Mouse (Mus musculus): ENCODE measurements around the gene Fxyd6. TPM values are rescaled to one million over a fixed set of nuclear protein-coding genes. Genes with fewer than 3 reads are reported as not detected.

Fxyd6 gene
- total RNA-seq, 2 experiments from 2014 or later = 81.6 to 83.4 TPM

DNA sequence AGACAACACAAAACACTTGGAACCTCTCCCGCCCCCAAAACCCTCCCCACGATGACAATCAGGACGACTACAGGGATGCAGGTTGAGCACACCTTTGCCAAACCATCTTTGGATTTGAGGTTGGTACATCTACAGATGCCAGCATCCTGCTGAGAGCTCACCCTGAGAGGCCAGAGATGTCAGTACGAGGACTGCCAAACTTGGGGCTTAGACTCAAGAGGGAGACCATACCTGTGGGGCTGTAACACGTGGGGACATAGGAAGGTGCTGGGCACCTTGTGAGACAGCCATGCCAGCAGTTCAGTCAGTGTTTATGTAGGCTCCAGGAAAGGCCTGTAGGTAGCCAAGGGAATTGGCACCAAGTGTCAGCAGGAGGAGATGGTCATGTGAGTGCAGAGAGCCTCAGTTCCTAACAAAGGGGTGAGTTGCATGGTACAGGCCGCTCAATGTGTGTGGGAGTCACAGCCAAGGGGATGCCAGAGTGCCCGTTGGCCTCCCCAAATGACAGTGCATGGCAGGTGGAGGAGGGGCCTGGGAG lies 52.8 kb downstream of the Fxyd6 start:
- no peak for DNase-seq (ENCODE audit: low spot score in 2 of 2)
- no peak overlapping the region for H3K27ac ChIP-seq
- TF ChIP-seq CTCF (conservative IDR thresholded peaks at IDR 0.05) = no peak
- no peak overlapping the region for H3K4me3 ChIP-seq

DNA sequence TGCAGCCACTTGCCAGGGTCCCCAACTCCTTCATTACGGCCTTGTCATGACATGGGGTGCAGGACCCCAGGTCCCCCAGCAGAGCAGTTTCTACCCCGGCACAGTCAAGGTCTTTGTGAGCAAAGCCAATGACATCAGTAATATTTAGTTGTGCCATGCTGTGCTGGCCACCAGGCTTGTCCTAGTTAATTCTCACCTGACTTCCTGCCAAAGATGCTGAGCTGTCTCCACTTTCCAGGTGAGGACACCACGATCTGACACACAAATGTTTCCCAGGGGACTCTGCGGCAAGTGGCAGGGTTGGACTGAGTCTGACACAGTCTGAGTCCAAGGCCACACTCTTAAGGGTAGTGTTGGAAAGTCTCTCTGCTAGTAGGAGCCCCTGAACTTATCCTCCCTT lies 56.5 kb downstream of the Fxyd6 start, which contains the start of gene Dscaml1:
TSS of gene Dscaml1 (plus strand) at position 173 of the 400 bp plus-strand sequence.
- no peak for TF ChIP-seq CTCF (conservative IDR thresholded peaks at IDR 0.05)
- Histone ChIP-seq H3K4me3 (no peak within 1 kb of the TSS), H3K27ac (no peak within 1 kb of the TSS)
- DNase-seq (ENCODE audit: low spot score in 2 of 2) = no peak

DNA sequence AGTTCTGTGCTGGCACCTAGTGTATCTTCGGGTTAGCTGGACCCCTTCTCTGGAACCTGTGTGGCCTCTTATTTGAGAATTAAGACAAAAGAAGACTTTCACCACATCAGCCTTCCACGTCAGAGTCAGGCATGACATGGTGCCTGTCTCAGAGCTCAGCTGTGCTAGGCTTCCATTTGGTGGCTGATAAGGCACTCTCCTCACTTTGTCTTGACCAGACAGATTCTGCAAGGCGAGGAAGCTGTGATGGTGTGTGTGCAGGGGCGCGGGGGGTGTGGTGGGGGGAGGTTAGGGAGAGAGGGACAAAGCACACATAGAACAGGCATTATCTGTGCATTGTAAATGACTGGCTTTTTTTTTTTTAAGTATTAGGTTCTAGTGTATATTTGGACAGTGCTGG lies 59.4 kb downstream of the Fxyd6 start:
- no peak overlapping the region for H3K4me3 ChIP-seq
- no peak overlapping the region for H3K27ac ChIP-seq
- TF ChIP-seq CTCF (conservative IDR thresholded peaks at IDR 0.05) = no peak
- DNase-seq (ENCODE audit: low spot score in 2 of 2) = no peak

DNA sequence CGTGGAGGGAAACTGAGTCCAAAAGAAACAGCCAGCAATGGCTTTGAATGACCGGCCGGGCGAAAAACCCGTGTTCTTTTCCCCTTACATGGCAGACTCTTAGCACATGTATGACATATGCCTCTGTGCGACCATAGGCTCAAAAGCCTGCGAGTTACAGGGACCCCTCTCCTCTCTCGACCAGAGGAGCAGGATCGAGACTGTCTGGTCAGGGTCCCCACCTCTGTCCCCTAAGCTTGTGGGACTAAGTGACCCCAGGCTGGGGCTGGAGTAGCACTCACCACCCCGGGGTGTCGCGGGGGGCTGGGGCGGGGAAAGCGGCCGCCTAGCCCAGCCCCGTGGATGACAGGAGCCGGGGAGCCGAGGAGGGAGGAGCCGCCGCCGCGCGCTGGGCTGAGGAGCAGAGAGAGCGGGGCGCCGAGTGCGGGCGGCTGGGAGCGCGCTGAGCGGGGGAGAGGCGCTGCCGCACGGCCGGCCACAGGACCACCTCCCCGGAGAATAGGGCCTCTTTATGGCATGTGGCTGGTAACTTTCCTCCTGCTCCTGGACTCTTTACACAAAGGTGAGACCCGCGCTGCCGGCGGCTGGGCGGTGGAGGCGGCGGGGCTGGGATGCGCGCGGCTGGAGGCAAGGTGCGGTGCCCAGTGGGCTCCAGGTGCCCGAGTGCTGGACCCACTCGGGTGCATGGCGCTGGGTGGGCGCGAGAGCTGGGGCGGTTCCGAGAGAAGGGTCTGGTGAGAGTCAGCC lies 60.1 kb downstream of the Fxyd6 start:
- Histone ChIP-seq H3K4me3 (peak overlapping the region; percentile 90), H3K27ac (peak overlapping the region; percentile 95)
- peak; percentile 61 to 70 for DNase-seq (ENCODE audit: low spot score in 2 of 2)
- TF ChIP-seq CTCF (conservative IDR thresholded peaks at IDR 0.05) = no peak

DNA sequence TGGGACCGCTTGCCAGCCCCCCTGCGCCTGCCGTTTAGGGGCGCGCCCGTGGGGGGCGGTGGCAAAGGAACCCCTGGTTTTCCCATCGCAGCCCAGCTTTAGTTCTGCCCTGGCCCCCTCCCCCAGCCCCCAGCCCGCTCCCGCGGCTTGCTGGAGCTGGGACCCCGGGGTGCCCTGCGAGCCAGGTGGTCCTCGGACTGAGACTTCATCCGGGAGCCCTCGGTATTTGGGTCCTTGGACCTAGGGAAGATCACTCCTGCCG lies 60.6 kb downstream of the Fxyd6 start:
- Histone ChIP-seq H3K4me3 (peak overlapping the region; percentile 90), H3K27ac (peak overlapping the region; percentile 95)
- no peak for DNase-seq (ENCODE audit: low spot score in 2 of 2)
- no peak for TF ChIP-seq CTCF (conservative IDR thresholded peaks at IDR 0.05)

DNA sequence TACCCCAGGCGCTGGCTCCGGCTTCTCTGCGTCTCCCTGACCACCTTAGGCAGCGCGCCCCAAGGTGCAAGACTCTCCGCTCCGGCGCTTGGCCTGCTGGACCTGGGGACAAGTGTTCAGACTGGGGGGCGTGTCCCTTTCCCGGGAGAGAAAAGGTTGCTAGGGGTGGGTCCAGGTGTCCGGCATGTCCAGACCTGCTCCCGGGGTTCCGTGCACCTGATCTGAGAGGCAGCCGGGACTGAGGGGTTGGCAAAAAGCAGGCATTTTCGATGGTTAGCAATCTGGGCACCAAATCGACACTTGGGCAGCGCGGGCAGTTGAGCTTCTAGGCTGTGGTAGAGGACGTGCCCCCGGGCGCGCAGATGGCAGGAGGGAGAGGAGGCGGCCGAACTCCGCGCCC lies 61.2 kb downstream of the Fxyd6 start:
- Histone ChIP-seq H3K4me3 (peak overlapping the region; percentile 90), H3K27ac (peak overlapping the region; percentile 95)
- no peak for DNase-seq (ENCODE audit: low spot score in 2 of 2)
- TF ChIP-seq CTCF (conservative IDR thresholded peaks at IDR 0.05) = no peak

DNA sequence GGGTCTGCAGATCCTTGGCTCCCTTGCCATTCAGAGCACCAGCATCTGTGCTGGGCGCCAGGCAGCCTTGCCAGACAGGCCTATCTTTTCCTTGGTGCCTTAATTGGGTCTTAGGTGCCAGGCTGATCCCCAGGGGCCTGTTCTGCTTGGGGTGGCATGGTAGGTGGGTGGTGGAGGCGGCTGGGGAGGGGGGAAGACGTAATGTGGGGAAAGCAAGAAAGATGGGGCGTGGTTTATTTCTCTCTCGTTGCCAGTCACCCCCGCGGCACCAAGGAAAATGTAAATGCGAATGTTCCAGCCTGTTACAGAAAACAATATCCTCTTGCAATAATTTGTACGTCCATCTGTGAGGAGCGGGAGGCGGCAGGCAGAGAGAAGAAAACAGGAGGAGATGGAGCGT lies 62.7 kb downstream of the Fxyd6 start:
- peak overlapping the region; percentile 90 for H3K4me3 ChIP-seq
- no peak for TF ChIP-seq CTCF (conservative IDR thresholded peaks at IDR 0.05)
- H3K27ac ChIP-seq = peak overlapping the region; percentile 95
- DNase-seq (ENCODE audit: low spot score in 2 of 2) = peak; percentile 60 to 87

DNA sequence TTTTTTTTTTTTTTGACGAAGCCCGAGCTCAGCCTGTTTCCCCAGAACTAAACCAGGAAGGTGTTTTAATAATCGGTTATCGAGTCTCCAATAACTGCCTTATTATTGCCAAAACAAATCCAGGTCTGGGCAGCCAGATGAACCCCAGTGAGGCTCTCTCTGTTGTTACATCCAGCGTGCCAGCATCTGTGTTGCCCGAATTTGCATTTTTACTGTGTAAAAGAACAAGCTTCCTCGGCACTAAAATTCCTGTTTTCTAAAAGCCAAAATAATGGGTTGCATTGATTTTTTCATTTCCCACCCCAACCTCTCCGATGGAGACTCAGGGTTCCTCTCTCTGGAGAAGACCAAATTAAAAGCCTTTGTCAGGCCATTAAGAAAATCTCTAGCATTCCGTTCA lies 63.1 kb downstream of the Fxyd6 start:
- TF ChIP-seq CTCF (conservative IDR thresholded peaks at IDR 0.05) = no peak
- no peak for DNase-seq (ENCODE audit: low spot score in 2 of 2)
- peak overlapping the region; percentile 90 for H3K4me3 ChIP-seq
- peak overlapping the region; percentile 95 for H3K27ac ChIP-seq

DNA sequence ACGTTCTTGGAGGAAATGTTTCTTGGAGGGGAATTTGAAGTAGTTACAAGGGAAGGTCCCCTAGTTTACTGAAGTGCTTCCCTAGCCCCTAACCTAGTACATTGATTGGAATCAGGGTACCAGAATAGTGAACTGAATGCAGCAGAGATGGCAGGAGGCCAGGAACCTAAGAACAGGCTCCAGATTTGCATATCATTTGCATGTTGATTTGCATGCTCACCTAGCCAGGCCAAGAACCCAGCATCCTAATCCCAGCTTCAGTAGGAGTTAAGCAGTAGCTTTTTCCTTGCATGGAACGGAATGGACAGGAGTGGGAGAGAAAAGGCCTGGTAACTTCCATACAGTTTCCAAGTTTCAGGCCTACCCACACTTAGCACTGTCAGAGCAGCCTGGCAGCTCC lies 64.2 kb downstream of the Fxyd6 start:
- Histone ChIP-seq H3K4me3 (peak overlapping the region; percentile 90; the same call in 1 of the 2 replicates), H3K27ac (peak overlapping the region; percentile 95)
- no peak for TF ChIP-seq CTCF (conservative IDR thresholded peaks at IDR 0.05)
- DNase-seq (ENCODE audit: low spot score in 2 of 2) = no peak

DNA sequence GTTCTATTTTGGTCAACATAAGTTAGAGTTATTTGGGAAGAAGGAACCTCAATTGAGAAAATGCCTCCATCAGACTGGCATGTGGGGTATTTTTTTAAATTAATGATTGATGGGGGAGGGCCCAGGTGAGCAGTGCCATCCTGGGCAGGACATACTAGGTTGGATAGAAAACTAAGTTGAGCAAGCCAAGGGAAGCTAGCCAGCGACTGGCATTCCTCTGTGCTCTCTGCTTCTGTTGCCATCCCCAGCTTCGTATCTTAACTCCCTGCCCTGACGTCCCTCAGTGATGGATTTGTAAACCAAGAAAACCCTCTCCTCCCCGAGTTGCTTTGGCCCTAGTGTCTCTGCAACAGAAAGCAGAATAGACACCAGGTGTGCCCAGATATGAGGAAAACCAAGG lies 69.0 kb downstream of the Fxyd6 start:
- Histone ChIP-seq H3K27ac (no peak overlapping the region; the same call in 1 of the 2 replicates), H3K4me3 (no peak overlapping the region)
- no peak for DNase-seq (ENCODE audit: low spot score in 2 of 2)
- no peak for TF ChIP-seq CTCF (conservative IDR thresholded peaks at IDR 0.05)

DNA sequence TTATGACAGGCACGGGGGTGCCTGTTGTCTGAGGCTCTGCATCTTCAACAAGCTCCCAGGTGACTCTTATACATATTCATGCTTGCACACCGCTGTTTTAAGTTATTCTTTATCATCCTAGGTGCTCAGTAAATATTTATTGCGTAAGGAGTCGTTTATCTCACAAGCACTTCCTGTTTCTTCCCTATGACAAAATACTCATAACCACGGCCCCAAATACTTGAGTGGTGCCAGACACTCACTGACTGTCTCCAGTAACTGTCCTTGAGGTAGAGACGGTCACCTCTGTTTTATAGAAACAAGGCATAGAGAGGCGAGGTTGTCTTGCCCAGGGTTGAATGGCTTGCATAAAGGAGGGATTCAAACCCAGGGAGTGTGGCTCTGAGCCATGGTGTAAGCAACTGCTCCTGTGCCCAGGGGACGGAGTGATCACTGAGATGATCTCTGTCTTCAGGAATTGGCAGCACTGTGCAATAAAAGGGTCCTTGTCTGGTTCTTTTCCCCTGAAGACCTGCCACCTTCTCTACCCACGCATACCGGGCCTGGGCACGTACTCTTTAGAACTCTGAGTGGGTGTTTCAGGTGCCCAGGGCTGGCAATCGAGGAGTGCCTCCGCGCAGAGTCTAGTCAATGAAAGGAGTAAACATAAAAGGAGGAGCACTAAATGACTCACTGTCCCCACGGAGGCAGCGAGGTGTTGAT lies 70.2 kb downstream of the Fxyd6 start:
- Histone ChIP-seq H3K4me3 (no peak overlapping the region; the same call in 1 of the 2 replicates), H3K27ac (peak overlapping the region; percentile 32; the same call in 1 of the 2 replicates)
- DNase-seq (ENCODE audit: low spot score in 2 of 2) = no peak
- TF ChIP-seq CTCF (conservative IDR thresholded peaks at IDR 0.05) = no peak

DNA sequence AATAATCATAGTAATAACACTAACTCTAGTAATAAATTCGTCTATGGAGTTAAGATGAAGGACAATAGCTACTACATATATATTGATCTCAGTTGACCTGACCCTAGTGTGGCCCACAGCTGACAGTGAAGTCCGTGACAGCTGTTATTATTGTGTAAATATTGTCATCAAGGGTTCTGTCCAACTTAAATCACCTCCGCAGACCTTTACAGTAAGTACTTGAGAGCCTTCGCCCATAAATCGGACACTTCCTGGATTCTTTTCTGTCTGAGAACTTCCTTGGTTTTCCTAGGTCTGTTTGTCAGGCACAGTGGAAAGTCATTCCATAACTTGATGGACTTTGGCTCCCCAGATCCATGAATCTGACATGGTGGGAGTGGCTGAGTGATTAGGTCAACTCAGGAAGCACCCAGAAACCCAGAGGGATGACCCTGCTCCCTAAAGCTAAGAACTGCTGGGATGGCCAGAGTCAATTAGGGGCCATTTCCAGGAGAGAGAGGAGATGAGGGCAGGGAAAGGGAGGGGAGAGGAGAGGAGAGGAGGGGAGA lies 74.3 kb downstream of the Fxyd6 start:
- Histone ChIP-seq H3K4me3 (no peak overlapping the region), H3K27ac (no peak overlapping the region)
- no peak for TF ChIP-seq CTCF (conservative IDR thresholded peaks at IDR 0.05)
- DNase-seq (ENCODE audit: low spot score in 2 of 2) = no peak

Other genes with a start within 250 kb of the Fxyd6 start
- 10 to 100 TPM; 10.9 to 12.1 TPM for gene Scn4b, start 231.8 kb upstream of the Fxyd6 start, total RNA-seq (2021)
- gene BC049352, start 188.2 kb upstream of the Fxyd6 start, total RNA-seq (2021) = under 1 TPM; 0.44 to 0.72 TPM
- gene Tmprss4, start 166.1 kb upstream of the Fxyd6 start, total RNA-seq (2021) = not detected
- 1 to 10 TPM; 2.4 to 2.6 TPM for gene Il10ra, start 101.0 kb upstream of the Fxyd6 start, total RNA-seq (2021)
- gene Tmprss13, start 51.1 kb upstream of the Fxyd6 start, total RNA-seq (2021) = not detected
- 10 to 100 TPM; 10.2 to 10.9 TPM for gene Fxyd2, start 29.5 kb downstream of the Fxyd6 start, total RNA-seq (2021)
- gene Dscaml1, start 56.4 kb downstream of the Fxyd6 start, total RNA-seq (2021) = 100 to 1,000 TPM in 1 of 2 experiments, 10 to 100 TPM in 1; 95.8 to 102 TPM

Data from layer of hippocampus, adult 2 months (tissue).